Mouse (Mus musculus) CD4-positive, CD25-positive, alpha-beta regulatory T cell, adult 2 months (primary cell): ENCODE measurements around the gene Rnf43.

ENCODE experiments used
- DNase-seq: peaks from one replicate; pipeline ENCODE4 v3.0.0-alpha.2; 2012; ENCODE audit warnings: low read depth, low spot score

Rnf43 gene

DNA sequence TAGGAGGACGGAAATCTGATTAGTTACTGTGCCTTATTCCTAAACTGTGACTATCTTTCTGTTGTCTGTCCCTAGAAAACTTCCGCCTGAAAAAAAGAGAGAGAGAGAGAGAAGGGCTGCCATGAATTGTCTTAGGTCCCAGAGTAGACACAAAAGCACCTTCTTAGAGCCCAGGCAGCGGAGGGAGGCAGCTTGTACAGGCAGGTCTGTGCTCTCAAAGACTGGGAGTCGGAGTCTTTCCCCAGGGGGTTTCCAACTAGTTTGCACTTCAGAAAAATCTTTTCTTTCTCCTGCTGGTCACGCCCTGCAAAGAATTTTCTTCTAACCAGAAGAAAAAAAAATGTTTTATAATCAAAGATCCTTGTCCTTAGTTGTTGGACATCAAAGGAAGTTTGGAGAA is 15.2 kb downstream of the Rnf43 start:
- no peak for DNase-seq

DNA sequence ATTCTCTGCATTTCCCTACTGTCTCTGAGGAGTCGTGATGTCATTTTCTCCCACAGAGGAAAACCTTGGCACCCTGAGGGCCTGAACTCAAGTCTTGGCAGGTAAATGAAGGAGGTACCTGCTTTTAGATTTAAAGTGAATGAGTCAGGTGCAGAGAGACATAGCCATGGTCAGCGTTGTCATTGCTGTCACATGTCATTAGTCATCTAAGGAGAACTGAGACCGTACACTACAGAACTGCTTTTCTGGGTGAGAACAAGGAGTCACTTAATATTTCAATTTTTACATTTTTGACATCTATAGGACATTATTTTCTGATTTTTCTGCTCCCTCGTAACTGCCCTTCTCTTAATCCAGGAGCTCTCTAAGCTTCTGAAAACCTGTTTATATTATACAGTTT is 16.0 kb downstream of the Rnf43 start:
- no peak for DNase-seq

DNA sequence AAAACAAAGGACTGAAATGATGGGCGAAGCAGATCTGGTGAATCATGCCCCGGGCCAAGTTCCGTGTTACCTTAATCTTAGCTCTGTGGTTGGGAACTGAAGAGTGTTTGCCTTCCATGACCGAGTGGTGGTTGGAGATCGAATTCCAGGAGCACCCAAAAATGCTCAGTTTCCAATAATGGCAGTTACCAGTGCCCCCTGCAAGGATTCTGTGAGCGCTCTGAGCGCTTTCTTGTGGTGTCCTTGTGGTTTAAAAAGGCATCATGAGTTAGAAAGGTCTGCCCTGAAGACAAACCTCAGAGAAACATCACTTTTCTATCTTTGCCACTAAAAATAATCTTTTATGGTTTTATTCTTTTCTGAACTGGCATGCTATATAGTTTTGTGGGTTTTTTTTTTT is 16.5 kb downstream of the Rnf43 start:
- DNase-seq = peak; percentile 24

DNA sequence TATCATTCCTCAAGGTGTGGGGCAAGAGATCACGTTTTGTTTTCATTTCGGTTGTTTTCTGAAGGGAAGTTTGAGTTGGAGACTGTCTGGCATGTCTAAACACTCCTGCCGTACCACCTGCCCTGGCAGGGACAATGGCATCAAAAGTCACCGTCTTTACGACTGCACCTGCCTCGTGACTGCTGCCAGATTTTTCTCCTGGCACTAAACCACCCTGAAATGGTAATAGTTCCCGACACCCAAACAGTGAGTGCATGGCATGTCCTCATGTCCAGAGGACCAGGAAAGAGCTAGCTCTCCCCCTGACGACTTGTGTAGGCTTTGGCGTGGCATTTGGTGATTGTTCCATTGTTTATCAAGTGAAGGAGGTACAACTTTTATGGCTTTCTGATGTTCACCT is 18.3 kb downstream of the Rnf43 start:
- DNase-seq = no peak

DNA sequence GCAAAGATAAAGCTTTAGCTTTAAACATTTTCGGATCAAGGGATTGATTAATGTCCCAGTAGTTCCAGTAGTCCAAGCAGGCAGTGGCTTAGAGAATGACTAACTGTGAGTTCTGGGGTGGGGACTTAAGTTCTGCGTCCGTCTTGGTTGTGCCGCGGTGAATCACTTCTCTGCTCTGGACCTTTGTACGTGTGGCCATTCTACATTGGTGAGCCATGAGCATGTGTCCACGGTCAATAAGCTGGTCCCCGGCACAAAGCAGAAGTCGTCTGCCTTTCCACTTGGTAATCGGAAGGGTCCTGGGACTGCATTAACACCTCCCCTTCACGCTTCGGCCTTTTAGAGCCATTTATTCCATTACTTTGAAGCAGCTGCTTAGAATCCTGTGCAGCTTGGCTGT is 19.6 kb downstream of the Rnf43 start:
- DNase-seq = no peak

DNA sequence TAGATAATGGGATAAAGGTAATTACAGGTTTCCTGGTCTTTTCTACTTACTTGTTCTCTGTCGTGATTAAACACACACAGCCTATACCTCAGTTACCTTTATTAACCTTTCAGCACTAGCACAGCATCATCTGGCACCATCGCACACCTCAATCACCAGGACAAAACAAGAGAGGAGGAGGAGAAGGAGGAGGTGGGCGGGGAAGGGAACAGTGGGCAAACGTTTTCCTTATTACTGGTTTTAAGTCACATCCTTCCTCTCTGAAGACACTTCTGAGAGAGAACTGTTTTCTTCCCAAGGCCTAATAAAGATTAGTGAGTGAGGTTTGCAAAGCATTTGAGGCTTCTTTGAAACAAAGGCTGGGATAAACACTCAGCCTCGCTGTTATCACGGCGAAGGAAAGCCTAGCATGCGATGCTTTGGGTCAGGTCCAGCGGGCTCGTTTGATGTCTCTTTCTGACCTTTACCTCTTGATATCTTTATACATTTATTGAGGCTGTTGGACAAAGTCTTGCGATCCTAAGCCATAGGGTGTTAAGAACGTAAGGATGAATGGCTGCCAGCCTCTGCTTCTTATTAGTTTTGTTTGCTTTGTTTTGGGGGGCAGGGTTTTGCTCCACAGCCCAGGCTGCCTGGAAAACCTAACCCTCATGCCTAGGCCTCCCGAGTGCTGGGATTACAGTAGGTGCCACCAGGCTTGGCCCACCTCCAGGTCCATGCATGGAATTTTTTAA is 20.5 kb downstream of the Rnf43 start:
- DNase-seq = no peak

DNA sequence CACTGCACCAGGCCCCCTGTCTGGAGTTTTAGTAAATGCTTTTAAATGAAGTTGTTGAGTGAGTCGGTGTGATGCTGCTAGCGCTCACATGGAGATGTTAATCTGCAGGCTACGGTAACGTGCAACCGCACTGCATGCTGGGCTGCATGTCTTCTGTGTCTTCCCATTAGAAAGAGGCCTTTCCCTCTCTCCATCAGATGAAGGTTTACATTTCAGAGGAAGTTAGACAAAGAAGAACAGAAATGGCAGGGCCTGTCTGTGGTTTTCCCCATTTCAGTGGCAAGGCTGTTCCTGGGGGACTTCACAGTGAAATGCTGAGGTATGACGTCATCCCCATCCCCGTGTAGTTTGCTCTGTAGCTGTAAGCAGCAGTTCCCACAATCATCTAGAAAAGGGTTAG is 23.9 kb downstream of the Rnf43 start:
- DNase-seq = peak; percentile 73

DNA sequence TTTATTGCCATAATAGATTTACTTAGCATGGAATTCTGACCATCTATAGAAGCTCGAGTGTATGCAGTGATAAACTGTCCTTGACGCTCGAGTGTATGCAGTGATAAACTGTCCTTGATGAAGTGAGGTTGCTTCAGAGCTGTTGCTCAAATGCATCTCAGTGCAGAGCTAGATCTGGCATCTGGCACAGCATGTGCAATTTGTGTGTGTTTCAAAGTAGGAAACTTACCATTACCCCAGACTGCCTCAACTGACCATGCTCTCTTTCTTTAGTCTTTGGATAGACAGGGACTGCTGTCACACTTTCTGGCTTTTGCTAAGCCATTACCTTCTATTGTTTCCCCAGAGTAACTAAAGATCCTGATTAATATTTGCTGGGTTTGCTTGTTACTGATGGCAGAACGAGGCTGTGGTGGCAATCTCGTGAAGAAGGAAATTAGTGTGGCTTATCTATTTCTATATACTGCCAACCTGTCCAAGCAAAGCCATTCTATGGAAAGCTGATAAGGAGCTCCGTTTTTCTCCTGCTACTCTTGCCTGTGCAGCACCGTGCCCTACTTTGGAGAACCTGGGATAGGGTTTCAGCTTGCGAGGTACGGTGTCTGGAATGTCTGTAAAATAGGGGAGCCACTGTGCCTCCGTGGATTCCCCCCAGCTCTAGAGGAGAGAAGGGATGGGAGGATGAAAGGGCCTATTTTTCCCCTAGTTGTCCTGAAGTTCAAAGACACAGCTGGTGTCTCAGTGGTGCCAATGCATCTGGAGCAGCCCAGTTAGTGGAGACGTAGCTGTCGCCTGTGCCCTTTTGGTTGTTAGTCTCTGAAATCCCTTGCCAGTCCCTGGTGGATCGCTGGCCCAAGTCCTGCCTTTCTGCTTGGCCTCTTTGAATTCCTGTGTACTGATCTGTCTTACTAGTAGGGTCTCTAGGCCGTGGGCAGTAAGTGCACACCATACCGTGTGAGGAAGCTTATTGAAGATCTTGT is 25.0 kb downstream of the Rnf43 start:
- DNase-seq = no peak

DNA sequence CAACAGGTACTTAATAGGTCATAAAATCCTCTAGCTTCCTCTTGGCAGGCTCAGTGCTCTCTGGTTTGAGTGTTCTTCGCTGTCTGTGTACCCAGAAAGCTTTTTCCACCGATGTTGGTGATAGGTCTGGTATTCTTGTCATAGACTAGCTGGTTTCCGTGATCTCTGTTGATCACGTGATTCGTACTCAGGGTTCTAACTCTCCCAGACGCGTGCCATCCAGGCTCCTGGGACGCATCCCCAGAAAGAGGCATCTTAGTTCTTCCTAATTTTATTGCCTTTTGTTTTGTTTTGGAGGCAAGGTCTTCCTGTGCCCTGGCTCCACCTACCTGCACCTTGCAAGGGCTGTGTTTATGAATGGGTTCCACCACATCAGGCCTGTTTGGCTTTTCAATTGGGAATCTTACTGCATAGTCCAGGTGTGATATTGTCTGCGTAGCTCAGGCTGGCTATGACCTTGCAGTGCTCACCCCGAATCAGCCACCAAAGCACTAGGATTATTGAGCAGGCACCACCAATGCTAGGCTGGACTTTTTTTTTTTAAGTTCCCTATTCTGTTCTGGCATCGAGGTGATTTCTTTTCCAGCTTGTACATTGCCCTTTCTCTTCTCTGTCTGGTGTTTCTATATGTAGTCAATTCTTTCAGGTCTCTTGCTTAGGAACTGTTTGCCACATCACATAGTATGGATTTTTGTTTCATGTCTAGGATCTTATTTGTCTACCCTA is 26.1 kb downstream of the Rnf43 start:
- no peak for DNase-seq

DNA sequence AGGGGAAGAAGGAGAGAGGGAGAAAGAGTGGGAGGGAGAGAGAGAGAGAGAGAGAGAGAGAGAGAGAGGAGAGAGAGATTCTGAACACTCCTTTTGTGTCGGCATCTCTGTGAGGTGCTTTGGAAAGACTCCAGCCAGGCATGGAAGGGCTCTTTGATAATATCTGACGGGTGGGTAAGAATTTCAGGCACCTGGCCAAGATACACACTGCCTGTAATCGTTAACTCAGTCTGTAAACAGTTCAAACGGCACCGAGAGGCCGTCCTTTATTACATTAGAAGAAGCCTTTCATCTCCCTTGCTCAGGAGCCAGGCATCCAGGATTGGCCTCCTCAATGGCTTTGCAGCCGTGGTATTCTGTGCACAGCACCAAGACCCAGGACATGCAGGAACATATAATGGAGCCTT is 26.9 kb downstream of the Rnf43 start:
- DNase-seq = no peak

DNA sequence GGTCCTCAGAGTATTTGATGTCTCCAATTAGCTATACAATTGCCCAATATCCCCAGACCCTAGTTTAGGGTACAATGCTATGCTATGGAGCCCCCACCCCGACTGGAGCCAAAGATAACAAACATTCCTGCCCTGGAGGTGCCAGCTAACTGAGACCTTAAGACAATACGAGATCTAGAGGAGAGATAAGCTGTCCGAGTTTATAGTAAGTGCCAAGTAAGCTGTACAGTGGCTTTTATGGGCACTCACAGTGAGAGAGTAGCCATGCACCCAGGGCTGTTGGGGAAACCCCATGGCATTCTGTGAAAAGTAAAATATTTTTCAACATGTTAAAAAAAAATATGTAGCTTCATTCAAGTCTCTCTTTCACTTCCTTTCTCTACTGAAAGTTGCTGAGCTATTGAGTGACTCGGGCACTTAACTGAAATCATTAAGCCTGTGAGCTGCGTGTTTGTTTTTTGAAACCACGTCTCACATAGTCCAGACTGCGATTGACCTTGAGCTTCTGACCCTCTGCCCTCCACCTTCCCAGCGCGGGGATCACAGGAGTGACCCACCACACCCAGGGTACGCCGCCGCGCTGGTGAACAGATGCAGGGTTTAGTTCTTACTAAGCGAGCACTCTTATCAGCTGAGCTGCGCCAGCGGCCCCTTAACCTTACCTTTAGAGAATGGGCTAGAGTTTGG is 27.7 kb downstream of the Rnf43 start:
- peak; percentile 38 for DNase-seq

DNA sequence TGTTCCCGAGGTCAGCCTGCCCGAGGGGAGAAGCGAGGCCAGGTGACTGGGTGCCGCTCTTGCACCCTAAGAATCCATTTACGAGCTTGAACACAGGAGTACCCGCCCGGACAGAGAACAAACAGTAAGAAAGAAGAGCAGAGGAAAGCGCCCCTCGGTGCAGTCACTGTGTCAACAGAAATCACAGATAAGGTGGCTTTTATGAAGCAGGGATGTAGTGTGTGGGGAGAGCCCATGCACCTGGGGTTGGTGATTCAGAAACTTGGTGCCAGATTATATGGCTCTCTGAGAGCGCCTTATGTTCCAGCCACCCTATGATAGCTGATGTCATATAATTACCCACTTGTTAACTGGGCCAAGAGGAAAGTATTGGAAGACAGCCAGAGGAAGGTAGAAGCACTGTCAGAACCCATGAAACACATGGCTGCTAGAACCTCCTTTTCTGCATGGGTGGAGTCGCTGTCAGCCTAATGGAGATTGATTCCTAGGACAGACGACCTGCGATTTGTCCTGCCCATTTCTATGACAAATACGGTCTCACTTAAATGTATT is 34.7 kb downstream of the Rnf43 start:
- DNase-seq = no peak

DNA sequence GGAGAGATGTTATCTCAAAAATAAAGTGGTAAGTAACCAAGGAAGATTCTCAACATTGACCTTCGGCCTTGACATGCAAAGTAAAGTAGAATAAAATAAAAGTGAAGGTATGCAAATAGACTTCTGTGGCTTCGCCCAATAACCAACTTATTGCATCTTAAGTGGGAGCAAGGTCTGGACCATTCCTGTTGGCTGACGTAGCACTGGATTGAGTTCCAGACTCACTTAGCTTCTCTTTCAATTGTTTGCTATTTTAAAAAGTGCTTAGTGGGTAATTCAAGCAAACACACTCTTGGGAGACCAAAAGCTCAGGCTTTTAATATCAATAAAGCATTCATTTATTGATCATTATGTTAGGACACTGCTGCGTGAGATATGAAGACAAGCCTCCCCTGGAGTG is 35.6 kb downstream of the Rnf43 start:
- no peak for DNase-seq

DNA sequence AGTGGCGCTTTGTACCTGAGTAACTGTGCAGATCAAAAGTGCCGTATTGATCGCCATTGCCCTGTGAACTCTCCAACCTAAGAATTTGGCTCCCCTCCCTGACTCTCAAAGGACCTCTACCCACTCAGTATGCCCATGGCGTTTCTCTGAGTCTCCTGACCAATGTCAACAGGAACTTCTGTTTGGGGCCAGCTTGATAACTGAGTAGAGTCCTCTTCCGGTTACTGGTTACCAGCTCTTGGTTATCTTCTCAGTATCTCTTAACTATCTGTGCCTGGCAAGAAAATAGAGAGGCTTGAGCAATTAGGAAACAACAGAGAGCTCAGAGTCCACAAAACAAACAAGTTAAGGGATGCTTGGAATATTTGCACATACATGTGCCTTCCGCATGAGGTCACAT is 38.6 kb downstream of the Rnf43 start:
- no peak for DNase-seq

DNA sequence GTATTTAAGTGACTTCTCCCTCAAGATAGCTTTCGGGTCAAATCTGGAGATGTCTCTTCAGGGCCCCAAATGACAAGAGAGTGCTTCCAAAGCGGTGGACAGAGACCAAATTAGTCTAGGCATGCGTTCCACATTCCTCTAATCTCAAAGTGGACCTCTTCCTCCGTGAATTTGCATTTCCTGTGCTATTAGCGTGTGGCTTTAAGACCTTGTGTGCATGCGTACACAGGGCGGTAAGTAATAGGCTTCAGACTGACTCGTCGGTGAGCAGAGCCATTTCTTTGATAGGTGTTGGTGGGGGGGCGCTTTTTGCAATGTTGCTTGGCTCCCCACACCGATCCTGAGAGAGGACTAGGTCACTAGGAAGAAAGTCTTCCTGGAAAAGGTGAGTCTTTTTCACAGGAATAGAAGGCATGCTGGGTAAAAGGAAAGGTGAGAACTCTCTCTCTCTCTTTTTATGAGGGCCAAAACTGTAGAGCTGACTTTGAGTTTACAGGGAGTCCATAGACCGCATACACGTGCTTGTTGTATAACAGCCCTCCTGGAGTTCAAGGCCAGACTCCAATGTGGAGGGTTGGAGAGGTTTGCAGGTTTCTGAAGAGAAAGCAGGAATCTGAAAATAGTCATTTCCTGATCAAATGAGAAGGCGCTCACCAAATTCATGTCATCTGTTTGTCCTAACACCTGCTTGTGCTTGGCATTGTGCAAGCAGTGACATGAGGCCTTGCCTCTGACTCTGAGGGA is 39.5 kb downstream of the Rnf43 start:
- DNase-seq = no peak

DNA sequence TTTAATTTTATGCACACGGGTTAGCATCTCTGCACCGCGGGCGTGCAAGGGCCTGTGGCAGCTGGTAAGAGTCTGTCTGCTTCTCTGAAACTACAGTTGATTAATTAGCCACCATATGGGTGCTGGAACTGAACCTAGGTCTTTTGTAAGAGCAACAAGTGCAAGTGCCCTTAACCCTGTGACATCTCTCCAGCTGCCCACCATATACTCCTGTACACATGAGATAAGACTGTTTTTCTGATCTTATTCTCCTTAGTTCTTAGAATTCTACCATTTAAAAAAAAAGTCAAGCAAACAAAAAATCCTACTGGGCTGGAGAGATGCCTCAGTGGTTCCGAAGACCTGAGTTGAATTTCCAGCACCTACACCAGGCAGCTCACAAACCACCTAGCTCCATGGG is 41.1 kb downstream of the Rnf43 start:
- no peak for DNase-seq

DNA sequence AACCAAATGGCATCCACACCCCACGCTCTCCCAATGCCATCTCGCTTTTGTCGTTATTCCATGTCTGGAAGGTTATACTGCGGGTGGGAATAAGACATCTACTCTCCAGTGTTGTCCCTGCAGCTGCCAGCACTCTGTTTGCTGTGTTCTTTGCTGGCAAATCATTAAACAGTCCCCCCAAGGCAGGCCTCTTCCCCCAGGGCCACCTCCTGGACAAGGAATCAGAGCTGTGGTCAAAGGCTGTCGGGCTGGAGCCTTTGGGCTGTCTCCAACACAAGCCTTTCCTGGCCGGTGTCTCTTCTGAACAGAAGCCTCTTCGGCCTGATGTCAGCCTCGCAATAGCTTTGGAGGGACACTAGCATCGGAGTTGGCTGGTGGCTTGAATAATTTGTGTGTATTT is 41.8 kb downstream of the Rnf43 start:
- no peak for DNase-seq

DNA sequence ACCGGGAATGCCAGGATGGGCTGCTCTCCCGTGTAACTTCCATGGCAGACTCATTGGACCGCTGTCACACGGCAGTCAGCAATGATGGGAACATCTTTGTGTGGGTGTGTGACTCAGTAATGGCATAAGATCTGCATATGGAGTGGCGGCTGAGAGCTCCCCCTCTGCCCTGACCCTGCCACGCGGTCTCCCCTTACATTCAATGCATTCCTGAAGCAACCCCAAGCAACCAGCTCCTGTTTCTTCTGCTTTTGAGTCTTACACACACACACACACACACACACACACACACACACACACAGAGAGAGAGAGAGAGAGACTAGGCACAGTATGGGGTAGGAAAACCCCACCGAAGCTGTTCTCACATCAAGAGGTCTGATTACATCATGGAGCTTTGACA is 45.0 kb downstream of the Rnf43 start:
- no peak for DNase-seq

DNA sequence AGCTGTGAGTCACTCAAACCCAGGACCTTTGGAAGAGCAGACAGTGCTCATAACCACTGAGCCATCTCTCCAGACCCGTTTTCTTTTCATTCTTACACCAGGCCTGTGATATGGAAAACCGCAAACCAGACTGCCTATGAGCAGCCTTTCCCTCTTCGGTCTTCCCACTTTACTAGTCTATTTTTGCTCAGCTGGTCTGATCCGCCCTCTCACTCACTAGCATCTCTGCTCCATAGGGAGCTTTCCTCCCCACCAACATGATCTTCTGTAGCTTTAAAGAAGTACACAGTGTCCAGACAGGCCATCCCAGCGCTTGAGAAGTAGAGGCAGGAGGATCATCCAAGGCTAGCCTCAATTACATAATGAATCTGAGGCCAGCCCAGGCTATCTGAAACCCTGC is 46.5 kb downstream of the Rnf43 start:
- DNase-seq = no peak

DNA sequence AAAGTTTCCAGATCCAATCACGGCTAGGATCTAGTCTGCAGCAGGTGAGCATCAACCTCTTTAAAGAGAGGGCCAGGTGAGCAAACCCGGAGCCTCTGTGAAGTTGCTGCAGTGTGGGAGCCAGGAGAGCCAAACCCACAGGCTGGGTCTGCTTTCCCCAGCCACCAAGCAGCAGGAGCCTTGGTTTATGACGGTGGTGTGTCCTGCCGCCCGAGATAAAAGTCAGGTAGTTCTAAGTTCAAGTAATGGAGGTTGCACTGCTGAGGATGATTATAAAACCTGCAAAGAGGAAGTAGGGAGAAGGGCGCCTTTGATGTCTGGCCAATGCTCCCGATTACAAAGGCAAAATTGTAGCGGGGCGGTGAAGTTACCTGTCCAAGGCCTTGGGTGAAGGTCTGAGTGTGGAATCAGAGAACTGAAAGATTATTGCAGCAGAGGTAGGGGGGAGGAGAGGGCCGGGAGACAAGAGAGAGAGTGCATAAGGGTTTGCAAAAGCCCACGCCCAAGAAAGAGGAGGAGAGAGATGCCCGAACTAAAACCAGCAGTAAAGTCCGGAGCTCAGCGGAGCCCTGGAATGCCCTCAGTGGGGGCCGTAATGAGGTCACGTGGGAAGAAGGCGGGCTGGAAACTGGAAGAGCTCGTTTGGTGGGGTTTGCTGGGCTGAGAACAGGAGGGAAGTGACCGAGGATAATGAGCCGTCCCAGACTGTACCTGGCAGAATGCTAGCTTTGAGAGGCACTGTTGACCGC is 47.2 kb downstream of the Rnf43 start:
- DNase-seq = no peak
